Mouse (Mus musculus): ENCODE measurements around the gene Frmd8. TPM values are rescaled to one million over a fixed set of nuclear protein-coding genes. Genes with fewer than 3 reads are reported as not detected.

Frmd8 gene
- polyA plus RNA-seq, 1 experiment from 2014 or later, result 44.6 TPM

- Histone ChIP-seq H3K4me1 (0 out of 2 replicates have a peak, but pooled peaks cover 3% of the 10 kb centered on the region), H3K27me3 (replicated peaks; ENCODE audit: low read depth, poor library complexity, severe bottlenecking) (no peaks in the 10 kb centered on the region), H3K36me3 (replicated peaks) (peaks cover 100% of the 10 kb centered on the region), H3K4me3 (no peak overlapping the region), H3K9me3 (peaks cover 12% of the 10 kb centered on the region), H3K27ac (replicated peaks) (no peak overlapping the region)
- WGBS, result 96% methylated on average over 14 of the region's 14 CpGs
- DNase-seq (ENCODE audit: low spot score), result no peak
Measured at GRCm38 (mm10) chr19:5862335-5863085, 12.6 kb downstream of the Frmd8 start.

GRCm38 (mm10) chr19:5856604-5857003 lies 18.5 kb downstream of the Frmd8 start:
- Histone ChIP-seq H3K27ac (replicated peaks) (no peak overlapping the region), H3K9me3 (peaks cover 4% of the 10 kb centered on the region; the same call in 1 of the 2 replicates), H3K4me3 (peak overlapping the region; percentile 5; the same call in 1 of the 2 replicates), H3K27me3 (replicated peaks; ENCODE audit: low read depth, poor library complexity, severe bottlenecking) (no peaks in the 10 kb centered on the region), H3K36me3 (replicated peaks) (peaks cover 96% of the 10 kb centered on the region), H3K4me1 (0 out of 2 replicates have a peak, but pooled peaks cover under 1% of the 10 kb centered on the region)
- 65% methylated on average over 9 of the region's 9 CpGs for WGBS
- no peak for DNase-seq (ENCODE audit: low spot score)

GRCm38 (mm10) chr19:5852035-5852722 lies 22.9 kb downstream of the Frmd8 start:
- Histone ChIP-seq H3K4me1 (peaks cover 37% of the 10 kb centered on the region), H3K36me3 (replicated peaks) (peaks cover 56% of the 10 kb centered on the region), H3K9me3 (no peaks in the 10 kb centered on the region), H3K4me3 (0 out of 2 replicates have a peak overlapping the region, but pooled peaks have one; percentile 6), H3K27ac (replicated peaks) (no peak overlapping the region), H3K27me3 (replicated peaks; ENCODE audit: low read depth, poor library complexity, severe bottlenecking) (no peaks in the 10 kb centered on the region)
- no peak for DNase-seq (ENCODE audit: low spot score)
- 90% methylated on average over 12 of the region's 12 CpGs for WGBS

DNA sequence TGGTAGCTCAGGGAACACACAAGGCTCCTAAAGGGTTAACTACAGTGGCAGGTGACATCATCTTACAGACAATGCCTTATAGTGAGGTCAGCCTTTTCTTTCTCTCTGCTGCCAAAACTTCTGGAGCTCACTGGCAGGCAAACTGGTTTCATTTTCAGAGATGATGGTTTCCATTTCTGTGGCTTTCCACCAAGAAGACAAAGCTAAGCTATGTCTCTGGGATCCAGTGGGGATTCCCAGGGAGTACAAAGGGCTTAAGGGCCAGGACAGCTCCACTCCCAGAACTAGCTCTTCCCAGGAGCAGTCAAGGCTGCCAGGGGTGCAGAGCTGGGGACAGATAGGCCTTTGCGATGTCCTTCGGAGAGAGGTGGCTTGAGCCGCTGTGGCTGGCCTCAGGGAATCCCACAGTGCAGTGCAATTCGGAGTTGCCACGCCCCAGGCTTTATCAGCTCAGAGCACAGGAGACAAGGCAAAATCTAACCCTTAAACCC lies 23.5 kb downstream of the Frmd8 start:
- DNase-seq (ENCODE audit: low spot score), result no peak
- 74% methylated on average over 5 of the region's 5 CpGs for WGBS
- no peaks in the 10 kb centered on the region for H3K27me3 ChIP-seq (replicated peaks; ENCODE audit: low read depth, poor library complexity, severe bottlenecking)
- H3K4me1 ChIP-seq, result peaks cover 44% of the 10 kb centered on the region
- no peaks in the 10 kb centered on the region for H3K9me3 ChIP-seq
- H3K36me3 ChIP-seq (replicated peaks), result peaks cover 50% of the 10 kb centered on the region
- peak overlapping the region; percentile 44; the same call in 1 of the 2 replicates for H3K27ac ChIP-seq (replicated peaks)
- H3K4me3 ChIP-seq, result no peak overlapping the region

- no peak overlapping the region for H3K27ac ChIP-seq (replicated peaks)
- H3K27me3 ChIP-seq (replicated peaks; ENCODE audit: low read depth, poor library complexity, severe bottlenecking), result no peaks in the 10 kb centered on the region
- no peak for DNase-seq (ENCODE audit: low spot score)
- no peaks in the 10 kb centered on the region for H3K9me3 ChIP-seq
- peaks cover 51% of the 10 kb centered on the region for H3K4me1 ChIP-seq
- no peak overlapping the region for H3K4me3 ChIP-seq
- H3K36me3 ChIP-seq (replicated peaks), result peaks cover 43% of the 10 kb centered on the region
- WGBS, result 81% methylated on average over 3 of the region's 3 CpGs
Measured at GRCm38 (mm10) chr19:5850860-5851259, 24.2 kb downstream of the Frmd8 start.

GRCm38 (mm10) chr19:5849843-5850527 lies 25.1 kb downstream of the Frmd8 start:
- Histone ChIP-seq H3K9me3 (no peaks in the 10 kb centered on the region), H3K36me3 (replicated peaks) (peaks cover 34% of the 10 kb centered on the region), H3K27me3 (replicated peaks; ENCODE audit: low read depth, poor library complexity, severe bottlenecking) (no peaks in the 10 kb centered on the region), H3K27ac (replicated peaks) (peak overlapping the region; percentile 93), H3K4me1 (peaks cover 59% of the 10 kb centered on the region), H3K4me3 (peak overlapping the region; percentile 32; the same call in 1 of the 2 replicates)
- WGBS, result 32% methylated on average over 11 of the region's 11 CpGs
- peak; percentile 92 for DNase-seq (ENCODE audit: low spot score)

GRCm38 (mm10) chr19:5848826-5849672 lies 26.0 kb downstream of the Frmd8 start:
- H3K4me1 ChIP-seq, result peaks cover 69% of the 10 kb centered on the region
- H3K9me3 ChIP-seq, result no peaks in the 10 kb centered on the region
- H3K27me3 ChIP-seq (replicated peaks; ENCODE audit: low read depth, poor library complexity, severe bottlenecking), result no peaks in the 10 kb centered on the region
- WGBS, result 28% methylated on average over 13 of the region's 13 CpGs
- H3K27ac ChIP-seq (replicated peaks), result peak overlapping the region; percentile 93
- DNase-seq (ENCODE audit: low spot score), result peak; percentile 48
- peak overlapping the region; percentile 52 for H3K4me3 ChIP-seq
- peaks cover 27% of the 10 kb centered on the region for H3K36me3 ChIP-seq (replicated peaks)

- H3K9me3 ChIP-seq, result no peaks in the 10 kb centered on the region
- H3K27ac ChIP-seq (replicated peaks), result peak overlapping the region; percentile 93
- H3K36me3 ChIP-seq (replicated peaks), result peaks cover 21% of the 10 kb centered on the region
- H3K27me3 ChIP-seq (replicated peaks; ENCODE audit: low read depth, poor library complexity, severe bottlenecking), result no peaks in the 10 kb centered on the region
- peaks cover 77% of the 10 kb centered on the region for H3K4me1 ChIP-seq
- peak overlapping the region; percentile 52 for H3K4me3 ChIP-seq
- DNase-seq (ENCODE audit: low spot score), result peak; percentile 22
- 51% methylated on average over 14 of the region's 14 CpGs for WGBS
Measured at GRCm38 (mm10) chr19:5848032-5848825, 26.8 kb downstream of the Frmd8 start.

GRCm38 (mm10) chr19:5847306-5847796 lies 27.7 kb downstream of the Frmd8 start:
- H3K27ac ChIP-seq (replicated peaks), result peak overlapping the region; percentile 93
- H3K4me1 ChIP-seq, result peaks cover 86% of the 10 kb centered on the region
- WGBS, result 32% methylated on average over 4 of the region's 4 CpGs
- no peaks in the 10 kb centered on the region for H3K27me3 ChIP-seq (replicated peaks; ENCODE audit: low read depth, poor library complexity, severe bottlenecking)
- peaks cover 12% of the 10 kb centered on the region for H3K36me3 ChIP-seq (replicated peaks)
- no peak for DNase-seq (ENCODE audit: low spot score)
- peak overlapping the region; percentile 52 for H3K4me3 ChIP-seq
- H3K9me3 ChIP-seq, result no peaks in the 10 kb centered on the region

GRCm38 (mm10) chr19:5846557-5847305 lies 28.3 kb downstream of the Frmd8 start:
- Histone ChIP-seq H3K27me3 (replicated peaks; ENCODE audit: low read depth, poor library complexity, severe bottlenecking) (no peaks in the 10 kb centered on the region), H3K4me1 (peaks cover 91% of the 10 kb centered on the region), H3K4me3 (peak overlapping the region; percentile 52), H3K27ac (replicated peaks) (peak overlapping the region; percentile 93), H3K36me3 (replicated peaks) (peaks cover 6% of the 10 kb centered on the region), H3K9me3 (no peaks in the 10 kb centered on the region)
- WGBS, result 3% methylated on average over 16 of the region's 16 CpGs
- DNase-seq (ENCODE audit: low spot score), result peak; percentile 88
